Mouse (Mus musculus) B cell, adult 62 days (primary cell): ENCODE data around the gene Spg7. TPM values are rescaled to one million over a fixed set of nuclear protein-coding genes. Genes with fewer than 3 reads are reported as not detected.

Source experiments
- total RNA-seq: library from RNA; stranded (reverse); gene quantifications from 4 replicates; pipeline ENCODE4 v1.2.4, GENCODE M21; 2023

Spg7 gene
- total RNA-seq, result 62.7 to 73.6 TPM (median 65.2 TPM) in 4 replicates

GRCm38 (mm10) chr8:123062721-123063120, at the start of gene Spg7:
Spg7 (plus strand) TSS chr8:123062942.

DNA sequence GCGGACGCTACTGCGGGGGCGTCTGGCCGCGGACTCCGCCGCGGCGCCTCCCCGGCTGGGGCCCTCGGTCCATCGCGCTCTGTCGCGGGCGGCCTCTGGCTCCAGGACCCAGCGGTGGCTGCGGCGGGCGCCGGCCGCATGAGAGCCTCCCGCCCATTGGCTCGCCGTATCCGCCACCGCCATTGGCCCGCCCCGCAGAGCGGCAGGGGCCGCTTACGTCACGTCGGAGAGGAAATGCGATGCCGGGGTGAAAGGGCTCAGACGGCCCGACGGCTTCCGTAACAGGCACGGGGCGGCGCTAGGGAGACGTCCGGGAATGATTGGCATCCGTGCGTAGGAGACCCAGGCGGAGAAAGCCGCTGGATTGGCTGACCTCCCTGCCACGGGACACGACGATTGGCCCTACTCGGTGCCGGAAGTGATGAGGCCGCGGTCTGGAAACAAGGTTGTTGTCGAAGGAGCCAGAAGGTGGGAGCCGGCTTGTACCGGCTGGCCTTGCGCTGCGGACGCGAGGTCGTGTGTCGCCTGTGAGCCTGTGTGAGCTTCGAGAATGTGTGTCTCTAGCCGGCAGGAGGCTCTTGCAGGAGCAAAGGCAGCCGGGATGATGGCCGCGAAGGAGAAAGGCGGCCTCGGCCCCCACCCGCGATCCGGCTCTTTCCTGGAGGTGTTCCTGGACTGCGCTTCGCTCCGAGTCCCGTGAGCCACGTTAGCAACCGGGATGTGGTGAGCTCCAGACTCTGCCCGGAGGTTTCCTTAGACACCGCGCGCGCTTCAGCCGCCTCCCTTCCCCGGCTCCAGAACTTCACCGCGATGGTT, 20.4 kb upstream of the Spg7 start, which contains the start of gene Ankrd11:
Gene Ankrd11, minus strand, starts transcription at position 120 of the 816 bp plus-strand sequence.

DNA sequence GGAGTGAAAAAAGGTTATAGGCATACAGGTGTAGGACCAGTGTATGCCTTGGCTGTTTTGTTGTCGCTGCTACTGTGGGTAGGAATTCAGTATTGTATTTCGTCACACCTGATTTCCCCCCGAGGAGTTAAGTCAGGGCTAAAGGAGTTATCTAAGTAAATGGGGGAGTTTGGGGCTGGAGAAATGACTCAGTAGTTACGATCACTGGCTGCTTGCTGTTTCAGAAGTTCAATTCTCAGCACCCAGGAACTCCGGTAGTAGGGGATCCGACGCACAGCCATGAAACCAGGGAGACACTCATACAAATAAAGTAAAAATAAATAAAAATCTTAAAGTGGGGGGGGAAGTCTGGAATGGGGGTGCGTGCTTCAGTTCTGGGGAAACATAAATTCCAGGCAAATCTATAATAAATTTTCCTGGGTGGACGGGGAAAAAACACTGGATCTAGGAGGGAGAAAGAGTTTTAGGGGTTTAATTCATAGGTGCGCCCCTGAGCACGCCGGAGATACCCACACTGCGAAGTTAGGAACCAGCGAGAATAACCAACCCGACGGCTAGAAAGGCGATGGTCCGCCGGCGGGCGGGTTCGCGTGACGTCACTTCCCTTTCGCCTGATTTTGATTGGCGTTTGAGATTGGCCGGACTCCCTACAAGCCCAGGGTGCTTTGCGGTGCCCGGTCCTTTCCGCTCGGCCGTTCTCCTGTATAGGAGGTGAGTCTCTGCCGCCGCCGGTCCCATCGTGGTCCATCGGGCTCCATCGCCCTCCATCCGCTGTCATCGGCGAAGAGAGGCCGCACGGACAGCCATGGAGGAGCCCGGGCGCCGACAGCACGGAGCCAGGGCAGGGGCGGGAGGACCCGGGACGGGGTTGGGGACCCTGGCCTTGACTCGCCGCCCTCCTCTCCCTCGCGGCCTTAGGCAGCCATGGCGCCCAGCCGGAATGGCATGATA, 39.3 kb downstream of the Spg7 start, which contains the start of gene Rpl13:
Gene Rpl13, plus strand, starts transcription at position 616 of the 951 bp plus-strand sequence.

DNA sequence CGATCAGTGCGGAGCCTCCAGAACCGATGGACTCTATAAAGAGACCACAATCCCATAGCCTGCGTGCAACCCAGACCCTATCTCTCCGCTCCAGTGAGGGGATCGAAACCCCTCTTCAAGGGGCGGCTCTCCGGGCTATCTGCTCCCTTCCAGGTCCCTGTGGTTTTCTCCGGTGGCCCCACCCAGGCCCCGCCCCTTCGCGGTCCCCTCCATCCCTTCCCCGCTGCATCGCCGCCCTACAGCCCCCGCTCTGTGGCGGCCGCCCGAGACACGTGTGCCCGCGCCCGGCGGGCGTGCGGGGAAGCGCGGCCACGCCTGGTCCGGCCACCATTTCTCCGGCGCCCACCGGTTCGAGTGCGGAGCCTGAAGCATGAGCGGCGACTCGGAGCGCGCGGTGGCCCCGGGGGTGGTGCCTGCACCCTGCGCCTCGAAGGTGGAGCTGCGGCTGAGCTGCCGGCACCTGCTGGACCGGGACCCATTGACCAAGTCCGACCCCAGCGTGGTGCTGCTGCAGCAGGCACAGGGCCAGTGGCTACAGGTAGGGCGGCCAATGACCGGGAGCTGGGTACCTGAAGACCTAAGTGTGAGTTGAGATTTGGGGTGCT, 54.5 kb downstream of the Spg7 start, which contains the start of gene Cpne7:
Gene Cpne7, plus strand, starts transcription at position 248 of the 605 bp plus-strand sequence.

Other genes starting within 250 kb of the Spg7 start
- gene Cdh15, start 215.0 kb upstream of the Spg7 start, total RNA-seq, result not detected in 4 replicates
- gene Ankrd11, start 20.7 kb upstream of the Spg7 start, total RNA-seq, result 257 to 289 TPM (median 276 TPM) in 4 replicates
- gene Rpl13, start 39.4 kb downstream of the Spg7 start, total RNA-seq, result 1,438 to 1,564 TPM (median 1,556 TPM) in 4 replicates
- not detected in 4 replicates for gene Cpne7, start 54.4 kb downstream of the Spg7 start, total RNA-seq
- gene Sult5a1, start 95.4 kb downstream of the Spg7 start, total RNA-seq, result not detected in 4 replicates
- not detected in 4 replicates for gene Dpep1, start 123.3 kb downstream of the Spg7 start, total RNA-seq
- 61.9 to 67.8 TPM (median 65.2 TPM) in 4 replicates for gene Chmp1a, start 149.8 kb downstream of the Spg7 start, total RNA-seq
- gene Spata33, start 149.9 kb downstream of the Spg7 start, total RNA-seq, result 0.18 to 0.56 TPM in 2 of 4 replicates, not detected in the others
- 57.4 to 62.6 TPM (median 58.3 TPM) in 4 replicates for gene Cdk10, start 161.9 kb downstream of the Spg7 start, total RNA-seq
- 11.2 to 13.8 TPM (median 13.3 TPM) in 4 replicates for gene Spata2l, start 173.3 kb downstream of the Spg7 start, total RNA-seq
- 29.7 to 38.3 TPM (median 32.5 TPM) in 4 replicates for gene Zfp276, start 191.3 kb downstream of the Spg7 start, total RNA-seq
- gene Vps9d1, start 191.4 kb downstream of the Spg7 start, total RNA-seq, result 33.3 to 38.8 TPM (median 36.4 TPM) in 4 replicates